Mouse (Mus musculus): ENCODE data around the gene Ctnnbl1. TPM values are rescaled to one million over a fixed set of nuclear protein-coding genes. Genes with fewer than 3 reads are reported as not detected.

The Ctnnbl1 gene
- total RNA-seq, 2 experiments from 2014 or later = 17.6 to 18.0 TPM

DNA sequence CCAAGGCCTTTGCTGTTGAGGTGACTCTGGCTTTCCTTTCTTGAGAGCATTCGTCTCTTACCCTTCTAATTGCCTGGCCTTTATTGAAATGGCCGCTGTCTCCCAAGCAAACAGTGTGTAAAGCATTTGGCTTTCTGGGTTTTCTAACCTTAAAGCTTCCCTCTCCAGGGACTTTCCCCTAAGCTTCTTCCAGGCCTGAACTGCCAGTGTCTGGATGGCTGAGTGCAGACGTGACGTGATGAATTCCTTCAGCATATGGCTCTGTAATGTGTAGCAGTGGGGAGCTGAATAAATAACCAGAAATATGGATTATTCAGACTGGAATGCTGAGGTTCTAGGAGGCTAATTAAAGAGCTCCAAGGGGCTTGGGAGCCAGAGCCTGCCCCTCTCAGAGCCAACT is 84.1 kb downstream of the Ctnnbl1 start:
- no peak for DNase-seq

DNA sequence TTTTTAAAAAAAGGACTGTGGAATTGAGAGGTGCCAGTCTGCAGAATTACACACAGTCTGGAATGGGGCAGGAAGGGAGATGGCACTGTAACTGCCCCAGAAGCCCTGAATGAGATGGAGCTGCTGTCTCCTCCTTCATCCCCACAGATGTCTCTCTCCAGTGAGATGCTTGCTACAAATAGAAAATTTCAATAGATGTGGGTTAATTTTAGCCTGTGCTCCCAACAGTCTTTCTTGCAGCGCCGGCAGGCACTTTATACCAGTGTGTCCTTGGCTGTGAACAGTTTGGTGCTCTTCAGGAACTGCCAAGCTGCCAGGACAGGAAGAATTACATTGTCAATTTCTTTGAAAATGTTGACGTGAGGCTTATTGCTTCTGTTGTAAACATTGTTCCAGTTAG is 86.3 kb downstream of the Ctnnbl1 start:
- DNase-seq = no peak

DNA sequence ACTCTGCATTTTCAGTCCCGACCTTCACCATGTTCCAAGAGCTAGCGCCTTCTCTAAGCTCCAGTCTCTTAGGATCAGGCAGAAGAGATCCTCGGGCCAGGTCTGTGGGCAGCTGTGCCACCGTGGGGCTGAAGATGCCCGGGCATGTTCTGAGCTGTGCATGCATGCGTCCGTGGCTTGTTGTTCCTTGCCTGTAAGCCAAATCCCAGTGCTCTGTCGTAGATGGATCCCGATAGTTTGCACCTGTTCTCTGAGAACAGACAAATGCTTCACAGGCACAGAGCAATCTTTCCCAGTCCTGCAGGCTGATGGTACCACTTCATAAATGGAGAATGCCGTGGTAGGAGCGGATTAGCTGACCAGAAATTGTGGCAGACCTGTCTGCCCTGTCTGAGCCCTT is 87.0 kb downstream of the Ctnnbl1 start:
- no peak for DNase-seq

DNA sequence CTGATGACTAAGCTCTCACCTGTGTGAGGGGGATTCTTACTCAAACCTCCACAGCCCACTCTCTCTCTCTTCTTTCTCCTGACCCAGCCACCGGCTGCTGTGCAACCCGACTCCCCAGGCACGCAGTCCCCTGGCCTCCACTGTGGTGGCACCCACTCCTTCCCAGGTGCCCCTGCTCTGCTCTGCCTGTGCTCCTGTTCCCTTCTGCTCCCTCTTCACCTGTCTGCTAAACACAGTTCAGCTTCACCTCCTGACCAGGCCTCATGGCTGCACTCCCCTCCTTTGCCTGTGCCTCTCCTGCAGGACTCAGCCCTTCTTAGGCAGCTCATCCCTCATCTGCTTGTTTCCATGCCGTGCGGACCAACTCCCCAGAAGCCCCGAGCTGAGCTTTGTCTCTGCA is 92.9 kb downstream of the Ctnnbl1 start:
- no peak for DNase-seq

DNA sequence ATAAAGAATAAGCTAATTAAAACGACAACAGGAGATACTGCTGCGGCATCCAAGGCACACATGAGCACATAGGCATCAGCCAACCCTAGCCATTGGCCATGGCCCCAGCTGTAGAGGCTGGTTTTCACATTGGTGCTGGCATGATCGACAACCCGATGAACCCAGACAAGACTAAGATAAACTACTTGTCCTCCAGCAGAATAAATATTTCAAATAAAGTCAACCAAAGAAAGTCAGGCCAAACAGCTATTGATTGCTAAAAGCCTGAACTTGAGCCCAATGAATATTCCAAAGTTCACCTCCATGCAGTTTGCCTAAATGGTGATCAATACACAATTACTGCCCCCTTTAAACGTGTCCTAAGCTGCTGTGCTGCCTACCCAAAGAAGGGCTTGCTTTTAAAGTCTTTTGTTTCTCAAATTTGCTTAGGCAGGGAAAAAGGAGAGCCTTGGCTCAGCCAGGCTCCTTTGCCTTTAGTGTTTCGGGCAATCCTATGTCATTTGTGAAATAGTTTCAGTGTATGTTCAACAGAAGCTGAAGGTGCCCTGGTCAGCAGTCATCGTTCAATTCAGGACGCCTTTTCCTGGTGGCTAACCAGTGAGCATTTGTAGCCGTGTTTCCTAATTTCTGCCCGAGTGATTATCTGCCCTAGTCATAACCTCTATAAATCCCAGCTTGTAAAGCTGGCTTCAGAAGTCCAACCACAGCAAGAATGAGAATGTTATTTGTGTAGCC is 93.6 kb downstream of the Ctnnbl1 start:
- DNase-seq = no peak

DNA sequence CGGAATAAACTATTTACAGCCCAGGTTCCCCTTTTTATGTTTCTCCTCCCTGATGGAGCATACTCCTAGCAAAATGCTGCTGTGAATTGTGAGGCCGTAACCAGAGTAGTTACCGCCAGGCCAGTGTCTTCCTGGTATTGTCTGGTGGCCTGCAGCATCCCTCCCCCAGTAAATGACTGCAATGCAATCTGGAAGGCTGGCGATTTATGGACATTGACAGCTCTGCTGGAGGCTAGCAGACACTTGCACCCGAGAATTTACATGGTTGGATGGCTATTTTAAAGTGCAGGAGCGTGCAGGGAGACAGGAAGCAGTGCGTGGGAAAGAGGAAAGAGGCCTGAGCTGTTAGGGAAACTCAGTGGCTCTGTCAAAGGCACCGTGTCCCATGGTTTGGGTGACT is 99.8 kb downstream of the Ctnnbl1 start:
- DNase-seq = no peak

DNA sequence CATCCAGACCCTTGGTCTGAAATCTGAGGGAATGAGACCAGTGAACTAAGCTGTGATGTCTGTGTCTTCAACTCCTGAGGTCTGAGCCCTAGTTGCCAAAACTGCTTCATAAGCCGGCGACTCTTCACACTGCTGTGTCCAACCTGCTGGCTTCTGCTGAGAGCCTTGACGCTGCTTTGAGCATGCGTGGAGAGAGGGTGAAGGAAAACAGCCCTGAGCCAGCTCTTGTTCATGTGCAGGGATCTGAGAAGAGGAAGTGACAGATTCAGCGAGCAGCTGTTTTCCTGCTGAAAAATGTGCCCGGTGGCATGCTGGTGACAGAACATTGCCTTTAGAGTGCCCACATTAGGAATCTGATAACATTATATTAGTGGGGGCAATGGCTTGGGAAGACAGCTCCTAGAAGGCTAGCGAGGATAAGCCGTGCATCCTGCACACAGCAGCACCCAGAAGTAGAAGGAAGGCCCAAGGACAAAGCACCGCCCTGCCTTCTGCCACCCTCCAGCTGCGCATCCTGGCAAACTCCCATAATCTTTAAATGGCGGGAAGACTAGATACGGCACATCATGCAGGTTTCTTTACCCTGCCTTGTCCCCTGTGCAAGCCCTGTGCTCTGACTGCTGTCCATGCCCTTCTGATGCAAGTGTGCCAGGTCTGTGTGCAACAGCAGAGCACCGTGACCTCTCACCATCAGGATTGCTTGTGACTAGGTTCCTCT is 101.2 kb downstream of the Ctnnbl1 start:
- DNase-seq = no peak

DNA sequence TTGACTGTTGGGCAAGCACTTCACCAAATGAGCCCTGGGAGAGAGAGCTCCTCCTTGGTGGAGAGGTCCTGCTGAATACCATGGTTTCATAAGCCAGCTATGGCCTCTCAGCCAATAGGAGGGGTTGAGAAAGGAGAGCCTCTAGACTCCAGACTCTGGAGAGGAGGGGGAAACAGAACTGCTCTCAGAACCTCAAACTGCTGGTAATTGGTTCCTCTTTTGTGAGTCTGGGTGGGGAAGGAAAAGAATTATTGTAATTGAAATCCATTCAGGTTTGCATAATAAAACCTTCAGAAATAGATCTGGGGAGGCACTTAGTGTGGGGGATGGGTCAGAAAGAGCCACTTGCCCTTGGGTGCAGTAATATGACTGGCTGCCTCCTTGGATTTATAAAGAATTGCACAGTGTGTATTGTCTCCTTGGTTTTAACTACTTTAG is 103.5 kb downstream of the Ctnnbl1 start:
- DNase-seq = no peak

DNA sequence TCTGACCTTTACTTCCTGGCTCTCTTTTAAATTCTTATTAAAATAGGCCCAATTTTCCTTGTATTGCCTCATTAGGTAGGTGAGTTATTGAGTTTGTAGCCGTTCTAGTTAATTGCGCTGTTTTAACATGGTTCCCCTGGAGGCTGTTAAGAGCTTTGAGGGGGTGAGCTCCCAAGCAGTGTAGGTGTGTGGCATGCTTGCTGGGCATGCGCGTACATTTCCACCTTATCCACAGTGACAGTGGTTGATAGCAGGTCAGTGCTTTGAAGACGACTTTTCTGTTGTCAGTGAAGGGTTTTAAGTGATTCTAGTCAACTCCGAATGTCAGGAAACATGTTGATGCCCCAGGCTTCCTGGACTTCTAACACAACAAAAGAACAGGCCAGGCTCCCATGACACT is 103.9 kb downstream of the Ctnnbl1 start:
- DNase-seq = no peak

DNA sequence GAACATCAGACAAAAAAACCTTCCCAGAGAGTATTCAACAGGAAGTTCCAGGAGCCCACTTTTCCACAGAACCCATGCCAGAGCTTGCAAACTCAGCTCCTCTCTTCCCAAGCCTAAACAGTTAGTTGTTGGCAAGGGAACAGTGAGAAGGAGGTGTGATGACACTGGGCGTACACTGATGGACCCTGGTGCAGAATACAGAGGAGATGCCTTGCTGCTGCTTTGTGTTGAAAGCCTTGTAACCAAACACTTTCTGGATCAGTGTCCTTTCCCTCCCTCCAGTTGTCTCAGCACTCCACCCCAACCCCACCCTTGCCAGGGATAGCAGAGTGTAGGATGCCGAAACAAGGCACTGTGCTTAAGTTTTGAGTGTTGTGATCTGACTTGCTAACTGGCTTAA is 107.5 kb downstream of the Ctnnbl1 start:
- DNase-seq = no peak

DNA sequence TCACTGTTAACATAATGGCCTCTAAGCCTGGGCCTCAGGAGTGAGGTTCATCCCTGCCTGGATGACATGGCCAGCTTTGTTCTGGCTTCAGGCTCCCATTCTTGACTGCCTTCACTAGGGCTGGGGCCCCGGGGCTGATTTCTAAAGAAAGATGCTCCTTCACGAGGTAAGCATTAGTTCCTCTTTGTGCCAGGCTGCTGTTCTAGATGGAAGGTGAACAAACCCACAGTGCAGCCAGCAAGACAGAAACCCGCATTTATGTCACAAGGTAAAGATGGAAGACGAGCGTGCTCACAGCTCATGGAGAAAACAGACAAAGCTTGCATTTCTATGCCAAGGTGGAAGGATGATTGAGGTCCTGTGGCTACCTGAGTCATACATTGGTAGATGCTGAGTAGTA is 108.6 kb downstream of the Ctnnbl1 start:
- no peak for DNase-seq

DNA sequence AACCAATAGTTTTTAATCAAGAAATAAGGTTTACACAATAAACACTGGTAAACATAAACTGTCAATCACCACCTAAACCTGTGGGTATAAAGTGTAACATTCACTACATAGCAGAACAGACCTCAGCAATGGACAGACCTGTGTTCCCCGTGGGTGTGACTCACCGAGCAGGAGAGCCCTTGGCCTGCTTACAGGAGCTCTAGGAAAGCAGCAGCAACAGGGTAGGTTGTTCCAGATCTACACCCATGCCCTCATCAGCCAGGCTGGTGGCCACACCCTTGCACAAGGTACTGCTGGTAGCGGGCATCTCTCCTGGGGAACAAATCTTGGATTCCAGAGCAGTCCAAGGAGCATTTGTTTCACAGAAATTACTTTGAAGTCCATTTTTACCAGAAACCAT is 115.9 kb downstream of the Ctnnbl1 start:
- DNase-seq = peak in 1 of 2 experiments; percentile 29

DNA sequence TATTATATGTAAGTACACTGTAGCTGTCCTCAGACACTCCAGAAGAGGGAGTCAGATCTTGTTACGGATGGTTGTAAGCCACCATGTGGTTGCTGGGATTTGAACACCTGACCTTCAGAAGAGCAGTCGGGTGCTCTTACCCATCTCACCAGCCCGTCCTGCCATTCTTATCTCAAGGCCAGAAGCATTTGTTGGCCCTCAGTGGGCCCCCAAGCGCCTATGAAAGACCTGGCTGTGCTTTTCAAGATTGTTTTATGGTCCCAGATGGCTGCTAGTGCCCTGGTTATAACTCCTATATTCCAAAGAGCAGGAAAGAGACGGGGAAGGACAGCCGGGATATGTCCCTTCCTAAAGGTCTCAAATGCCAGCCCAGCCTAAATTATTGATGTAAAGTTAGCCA is 118.6 kb downstream of the Ctnnbl1 start:
- no peak for DNase-seq

DNA sequence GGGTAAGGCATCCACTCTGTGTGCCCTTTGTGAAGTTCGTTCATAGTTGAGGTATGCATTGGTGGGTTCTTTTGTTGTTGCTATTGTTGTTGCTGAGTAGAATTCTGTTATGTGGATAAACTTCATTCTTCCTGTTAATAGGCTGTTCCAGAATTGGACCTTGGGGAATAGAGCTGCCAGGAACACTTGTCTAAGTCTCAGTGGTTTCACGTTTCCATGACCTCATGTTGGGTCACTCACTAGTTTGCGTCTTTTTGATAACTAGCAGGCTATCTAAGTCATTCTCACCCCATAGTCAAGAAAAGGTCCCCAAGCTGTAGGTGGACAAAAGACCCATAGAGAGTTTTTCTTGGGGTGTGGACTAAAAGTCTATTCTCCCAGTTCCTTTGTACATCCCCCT is 120.3 kb downstream of the Ctnnbl1 start:
- no peak for DNase-seq

DNA sequence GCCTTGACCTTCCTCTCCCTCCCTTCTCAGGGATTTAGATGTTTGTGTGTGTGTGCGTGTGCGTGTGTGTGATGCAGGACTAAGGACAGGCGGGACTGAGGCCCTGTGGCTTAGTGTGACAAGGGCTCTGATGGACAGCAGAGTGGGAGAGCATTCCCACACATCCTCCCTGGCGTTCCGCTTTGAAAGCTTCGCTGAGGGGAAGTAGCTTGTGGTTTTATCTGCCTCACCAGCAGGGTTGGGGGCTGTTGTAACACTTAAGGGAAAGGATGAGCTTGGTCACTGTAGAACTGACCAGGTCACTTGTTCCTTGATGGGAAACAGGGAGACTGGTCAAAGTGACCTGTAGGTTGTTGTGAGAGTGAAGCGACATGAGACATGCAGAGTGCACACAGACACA is 121.1 kb downstream of the Ctnnbl1 start:
- no peak for DNase-seq

DNA sequence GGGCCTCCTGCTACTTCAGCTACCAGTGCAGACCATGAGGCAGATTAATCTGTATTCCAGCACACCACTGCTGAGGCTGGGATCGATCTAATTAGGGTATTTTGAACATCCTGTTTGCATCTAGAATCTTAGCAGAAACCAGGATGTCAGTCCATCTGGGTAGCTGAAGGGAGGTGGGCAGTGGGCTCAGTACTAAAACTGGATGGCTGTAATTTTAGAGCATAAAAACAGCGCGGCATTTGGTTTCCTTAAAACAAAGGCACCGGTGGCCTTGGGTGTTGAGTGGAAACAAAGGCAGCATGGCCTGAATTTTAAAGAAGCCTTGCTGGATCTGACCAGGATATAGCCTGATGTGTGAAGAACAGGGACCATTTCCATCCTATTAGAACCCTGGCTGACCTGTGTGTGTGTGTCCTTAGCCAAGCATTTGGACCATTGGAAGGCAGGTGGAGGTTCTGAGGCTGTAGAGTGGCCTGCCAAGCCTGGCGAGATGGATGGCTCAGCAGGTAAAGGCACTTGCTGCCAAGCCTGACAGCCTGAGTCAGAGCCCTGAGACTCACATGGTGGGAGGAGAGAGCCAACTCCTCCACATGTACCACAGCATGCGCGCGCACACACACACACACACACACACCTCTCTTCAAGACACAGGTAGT is 122.0 kb downstream of the Ctnnbl1 start:
- DNase-seq = no peak

DNA sequence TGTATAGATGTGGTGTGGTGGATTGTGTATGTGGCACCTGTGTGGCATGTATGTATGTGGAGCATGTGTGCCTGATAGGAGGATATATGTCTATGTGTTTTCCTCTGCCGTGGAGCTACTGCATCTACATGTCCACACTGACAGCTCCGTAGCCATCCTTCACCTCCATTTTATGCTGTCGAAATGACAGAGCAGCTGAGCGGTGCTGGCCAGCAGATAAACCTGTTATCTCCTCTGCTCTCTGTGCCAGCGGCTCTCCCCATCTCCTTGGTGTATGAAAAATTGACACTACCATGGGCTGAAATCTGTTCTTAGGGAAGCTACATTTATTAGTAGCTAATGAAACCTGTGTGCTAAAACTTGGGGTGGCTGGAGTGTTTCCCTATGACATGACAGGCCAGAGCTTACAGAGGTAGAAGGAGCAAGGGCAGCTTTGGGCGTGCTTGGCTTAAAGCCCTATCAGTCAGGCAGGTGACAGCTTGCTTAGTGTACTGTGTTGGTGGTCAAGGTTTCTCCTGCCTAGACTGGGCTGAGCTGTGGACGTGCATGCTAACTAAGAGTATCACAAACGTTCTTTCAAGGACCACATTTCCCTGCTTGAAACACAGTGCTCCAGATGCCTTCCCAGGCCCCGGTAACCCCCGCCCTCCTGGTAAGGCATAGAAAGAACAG is 124.2 kb downstream of the Ctnnbl1 start:
- no peak for DNase-seq

DNA sequence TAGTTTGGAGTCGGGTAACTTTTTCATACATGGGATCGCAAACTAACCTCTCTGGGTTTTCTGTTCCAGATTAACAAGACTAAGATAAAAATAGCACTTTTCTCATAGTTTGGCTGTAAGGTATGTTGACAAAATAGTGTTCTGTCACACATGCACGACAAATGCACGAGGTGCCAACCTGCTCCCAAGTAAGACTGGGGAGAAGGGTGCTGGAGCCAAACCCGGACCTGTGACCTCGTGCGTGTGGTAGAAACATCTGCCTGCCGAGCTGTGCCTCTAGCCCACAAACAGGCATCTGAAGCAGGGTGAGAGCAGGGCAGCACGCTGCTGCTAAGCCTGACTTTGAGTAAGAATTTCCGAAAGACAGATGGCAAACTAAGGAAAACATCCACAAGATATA is 125.1 kb downstream of the Ctnnbl1 start:
- DNase-seq = no peak

DNA sequence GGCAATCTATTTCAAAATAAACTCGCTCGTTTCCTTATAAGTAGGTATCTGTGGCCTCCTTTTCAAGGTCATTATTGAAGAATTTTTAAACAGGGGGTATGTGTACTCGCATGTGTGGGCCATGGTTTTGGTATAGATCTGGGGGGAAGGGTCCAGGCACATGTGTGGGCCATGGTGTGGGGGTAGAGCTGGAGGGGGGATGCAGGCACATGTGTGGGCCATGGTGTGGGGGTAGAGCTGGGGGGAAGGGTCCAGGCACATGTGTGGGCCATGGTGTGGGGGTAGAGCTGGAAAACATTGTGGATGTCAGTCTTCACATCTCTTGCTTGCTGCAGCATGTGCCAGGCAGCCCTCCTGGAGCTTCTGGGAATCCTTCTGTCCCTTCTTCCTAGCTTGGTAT is 129.9 kb downstream of the Ctnnbl1 start:
- DNase-seq = no peak

DNA sequence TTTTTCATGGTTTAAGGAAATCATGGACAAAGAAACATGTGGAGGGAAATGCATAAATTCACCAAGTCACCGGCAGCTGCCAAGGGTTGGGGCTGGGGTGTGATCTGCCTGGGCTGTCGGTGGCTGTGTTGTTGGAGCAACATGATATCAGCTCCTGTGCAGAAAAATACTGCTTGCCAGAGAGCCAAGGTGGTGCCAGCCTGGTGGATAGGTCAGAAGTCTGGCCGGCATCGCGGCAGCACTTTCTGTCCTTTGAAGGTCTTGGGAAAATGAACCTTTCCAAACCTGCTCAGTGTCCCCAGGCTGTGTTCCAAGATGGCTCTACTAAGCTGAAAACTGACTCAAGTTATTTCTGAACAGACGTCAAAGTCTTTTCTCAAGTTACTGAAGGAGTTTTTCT is 133.0 kb downstream of the Ctnnbl1 start:
- peak; percentile 59 to 60 for DNase-seq

DNA sequence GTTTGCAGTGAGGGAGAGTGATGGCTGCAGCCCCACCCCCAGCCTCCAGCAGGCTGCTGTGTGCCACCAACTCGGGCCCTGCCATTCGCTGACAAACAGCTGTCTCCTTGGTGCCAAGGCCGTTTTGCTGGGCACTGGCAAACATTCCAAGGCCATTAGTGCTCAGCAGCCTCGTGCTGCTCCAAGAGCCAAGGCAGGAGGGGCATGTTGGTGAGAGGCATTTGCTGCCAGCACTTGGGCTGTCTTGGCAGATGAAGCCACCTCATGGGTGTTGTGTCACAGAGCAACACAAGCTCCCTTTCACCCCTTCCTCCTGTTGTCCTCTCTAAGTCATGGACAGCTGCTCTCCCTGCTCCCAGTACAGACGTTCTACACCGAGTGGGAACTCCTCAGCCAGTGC is 136.0 kb downstream of the Ctnnbl1 start:
- DNase-seq = peak; percentile 91 to 94

DNA sequence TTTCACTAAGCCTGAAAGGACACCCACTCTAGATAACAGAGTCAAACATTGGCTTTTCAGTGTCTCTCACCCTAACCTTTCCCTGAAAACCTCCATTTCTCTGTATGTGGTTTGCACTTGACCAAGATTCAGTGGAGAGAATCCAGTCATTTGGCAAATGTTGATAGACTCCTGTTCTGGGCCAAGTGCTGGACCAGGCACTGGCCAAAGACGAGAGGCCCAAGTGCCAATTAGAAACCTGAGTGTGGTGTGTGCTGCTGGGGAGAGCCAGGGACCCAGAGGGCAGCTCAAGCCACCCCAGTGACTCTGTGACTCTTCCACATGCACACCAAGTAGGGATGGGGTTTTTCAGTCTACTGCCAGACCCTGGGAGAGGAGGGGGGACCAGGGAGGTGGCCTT is 136.5 kb downstream of the Ctnnbl1 start:
- DNase-seq = no peak

DNA sequence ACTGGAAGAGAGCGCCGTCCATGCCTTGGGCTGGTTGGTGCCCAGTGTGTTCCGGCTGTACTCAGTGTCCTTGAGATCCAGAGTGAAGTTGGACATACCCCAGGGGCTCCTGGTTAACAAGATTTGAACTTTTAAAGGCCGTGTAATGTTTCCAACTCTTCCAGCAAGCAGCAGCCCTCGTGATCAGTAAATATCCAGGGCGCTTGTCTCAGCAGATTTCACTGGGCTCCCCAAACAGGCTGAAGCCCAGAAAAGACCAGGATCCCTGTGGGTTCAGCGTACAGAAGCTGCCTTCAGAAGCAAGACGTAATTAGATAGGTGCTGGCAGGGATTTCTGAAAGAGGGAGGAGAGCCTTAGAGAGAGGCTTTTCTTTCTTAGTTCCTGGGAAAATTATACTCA is 137.9 kb downstream of the Ctnnbl1 start:
- DNase-seq = peak; percentile 36 to 58
